Comparison of ENCODE assay signal across 8 mouse cellular contexts in the genomic region with DNA sequence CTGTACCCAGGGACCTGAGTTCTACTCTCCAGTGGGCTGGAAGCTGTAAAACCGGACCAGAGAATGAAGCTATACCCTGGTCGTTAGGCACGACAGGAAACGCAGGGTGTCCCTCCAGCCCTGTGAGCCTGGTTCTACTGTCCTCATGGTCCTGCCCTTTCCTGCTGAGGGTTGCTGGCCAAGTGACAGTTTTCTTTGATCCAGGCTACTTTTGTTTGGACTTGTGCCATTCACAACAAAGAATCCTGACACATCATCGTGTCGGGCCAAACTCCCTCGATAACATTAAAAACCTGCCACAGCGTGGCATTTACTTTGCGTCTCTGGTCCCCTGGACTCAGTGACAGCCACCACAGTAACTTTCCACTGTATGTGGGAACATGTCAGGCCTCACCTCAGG.
DNase-seq lines count a peak whose midpoint lies in the region; ATAC-seq and TF ChIP-seq lines count a peak whose summit lies in the region.

No protein-coding gene starts in this region.

- H3K9ac ChIP-seq in kidney, embryonic 14.5 days (ENCODE audit: low read depth, low read length) = no peak overlapping the region

- H3K27me3 ChIP-seq in cerebellum, adult 2 months (ENCODE audit: control insufficient read depth, insufficient read depth, low read length) = no peaks in the 10 kb centered on the region
- no peaks in the 10 kb centered on the region for H3K27me3 ChIP-seq in kidney, embryonic 14.5 days (ENCODE audit: control insufficient read depth, insufficient read depth, low read length)

- TF ChIP-seq POLR2A in cerebellum, adult 2 months (IDR thresholded peaks at IDR 0.05; ENCODE audit: borderline replicate concordance, insufficient read depth, low read length) = no peak

- ATAC-seq in kidney, embryonic 14.5 days (ENCODE audit: low FRiP score, low TSS enrichment) = peak; percentile 28; the same call in 1 of the 2 replicates
- no peak for ATAC-seq in monocyte, adult 5-6 weeks (replicated peaks; ENCODE audit: insufficient number of reproducible peaks, low FRiP score, low TSS enrichment, poor library complexity, severe bottlenecking)

- WGBS in cerebellum, adult 2 months = 29% methylated on average over 9 of the region's 9 CpGs
- 8% methylated on average over 9 of the region's 9 CpGs for WGBS in kidney, embryonic 14.5 days

- peak; percentile 27 to 39 for DNase-seq in cerebellum, adult 2 months
- no peak for DNase-seq in cerebellum, adult 18-20 months
- peak; percentile 59 for DNase-seq in fat pad, adult 2 months (ENCODE audit: extremely low read depth, low read depth, low spot score)
- peak; percentile 79 for DNase-seq in lung, postnatal 10 days
- DNase-seq in spleen, postnatal 14 days (ENCODE audit: low spot score in 2 of 2) = no peak
- no peak for DNase-seq in thymus, postnatal 0 days (ENCODE audit: low spot score)

- H3K4me3 ChIP-seq in cerebellum, adult 2 months (replicated peaks; ENCODE audit: insufficient read depth, low read depth, low read length) = no peak overlapping the region
- no peak overlapping the region for H3K4me3 ChIP-seq in kidney, embryonic 14.5 days (ENCODE audit: low read length)

- H3K36me3 ChIP-seq in kidney, embryonic 14.5 days (ENCODE audit: control insufficient read depth, insufficient read depth, low read length) = no peaks in the 10 kb centered on the region

- no peaks in the 10 kb centered on the region for H3K9me3 ChIP-seq in kidney, embryonic 14.5 days (ENCODE audit: control insufficient read depth, low read length)

- H3K4me1 ChIP-seq in cerebellum, adult 2 months (ENCODE audit: control insufficient read depth, insufficient read depth, low read length) = peaks cover 26% of the 10 kb centered on the region
- H3K4me1 ChIP-seq in kidney, embryonic 14.5 days (ENCODE audit: control insufficient read depth, insufficient read depth, low read length) = peaks cover 60% of the 10 kb centered on the region

- H3K4me2 ChIP-seq in kidney, embryonic 14.5 days (replicated peaks; ENCODE audit: low read depth, low read length) = no peak overlapping the region

- no peak for TF ChIP-seq CTCF in cerebellum, adult 2 months (IDR thresholded peaks at IDR 0.05; ENCODE audit: borderline replicate concordance, insufficient read depth, low read depth, low read length)

- peak overlapping the region; percentile 23; the same call in 1 of the 2 replicates for H3K27ac ChIP-seq in cerebellum, adult 2 months (ENCODE audit: insufficient read depth, low read length)
- H3K27ac ChIP-seq in kidney, embryonic 14.5 days (ENCODE audit: low read depth, low read length) = peak overlapping the region; percentile 78

Comparison
In these comparisons a context has a peak if more than half of its experiments do, and no peak if none do; other contexts are left out.
1. DNase-seq: peak in cerebellum, adult 2 months (2 of 2), fat pad, adult 2 months (single experiment) and lung, postnatal 10 days (single experiment); none in cerebellum, adult 18-20 months (0 of 2), spleen, postnatal 14 days (0 of 2) and thymus, postnatal 0 days (single experiment).